Mouse (Mus musculus) E14TG2a.4 (cell line): ENCODE measurements around the gene Ythdc1.
"Not testable (repeated sequence)": the region's sequence is repeated elsewhere in the genome, so short reads cannot be mapped to it uniquely, and the experiment has no call there.

Experiments used
- H3K27me3 ChIP-seq: 2 replicates; pipeline ENCODE4 v1.6.1; 2014; ENCODE audit warnings: low read length, control low read depth; ENCODE audit not compliant: insufficient read depth
- H3K36me3 ChIP-seq: 2 replicates; pipeline ENCODE4 v1.6.1; 2014; ENCODE audit warnings: low read length, control low read depth; ENCODE audit not compliant: insufficient read depth
- H3K4me1 ChIP-seq: replicated peaks from 2 replicates; pipeline ENCODE4 v1.6.1; 2014; ENCODE audit warnings: low read depth, low read length, control low read depth
- H3K4me3 ChIP-seq: replicated peaks from 2 replicates; pipeline ENCODE4 v1.5.1; 2014; ENCODE audit warnings: mild to moderate bottlenecking, low read length
- H3K9me3 ChIP-seq: 2 replicates; pipeline ENCODE4 v1.6.1; 2014; ENCODE audit warnings: low read length, control low read depth
- CTCF ChIP-seq: conservative IDR thresholded peaks from 2 replicates; pipeline ENCODE4 v1.5.1; 2014; ENCODE audit warnings: low read length
- NANOG ChIP-seq: IDR thresholded peaks from 2 replicates; pipeline ENCODE4 v1.6.1; 2014; ENCODE audit warnings: borderline replicate concordance, low read length, mixed read lengths
- POU5F1 ChIP-seq: IDR thresholded peaks from 2 replicates; pipeline ENCODE4 v1.6.1; 2014; ENCODE audit warnings: low read length, borderline replicate concordance

Ythdc1 gene

GRCm38 (mm10) chr5:86789954-86790353, 14.1 kb upstream of the Ythdc1 start:
- Histone ChIP-seq H3K4me1 (peaks cover 17% of the 10 kb centered on the region), H3K9me3 (no peaks in the 10 kb centered on the region), H3K27me3 (0 out of 2 replicates have a peak, but pooled peaks cover 3% of the 10 kb centered on the region), H3K36me3 (no peaks in the 10 kb centered on the region), H3K4me3 (no peak overlapping the region)
- TF ChIP-seq CTCF, result no peak
- no peak for TF ChIP-seq NANOG
- TF ChIP-seq POU5F1, result no peak

GRCm38 (mm10) chr5:86792249-86792648, 11.8 kb upstream of the Ythdc1 start:
- TF ChIP-seq CTCF (no peak), POU5F1 (no peak), NANOG (no peak)
- H3K9me3 ChIP-seq, result no peaks in the 10 kb centered on the region
- no peak overlapping the region for H3K4me3 ChIP-seq
- 0 out of 2 replicates have a peak, but pooled peaks cover 3% of the 10 kb centered on the region for H3K27me3 ChIP-seq
- no peaks in the 10 kb centered on the region for H3K36me3 ChIP-seq
- H3K4me1 ChIP-seq, result peaks cover 6% of the 10 kb centered on the region

GRCm38 (mm10) chr5:86792807-86793206, 11.2 kb upstream of the Ythdc1 start:
- H3K4me1 ChIP-seq, result peaks cover under 1% of the 10 kb centered on the region; the same call in 1 of the 2 replicates
- 0 out of 2 replicates have a peak, but pooled peaks cover 3% of the 10 kb centered on the region for H3K27me3 ChIP-seq
- H3K9me3 ChIP-seq, result no peaks in the 10 kb centered on the region
- no peak overlapping the region for H3K4me3 ChIP-seq
- H3K36me3 ChIP-seq, result no peaks in the 10 kb centered on the region
- TF ChIP-seq POU5F1, result no peak
- no peak for TF ChIP-seq NANOG

- no peaks in the 10 kb centered on the region for H3K9me3 ChIP-seq
Observed at GRCm38 (mm10) chr5:86816795-86817194, 12.8 kb downstream of the Ythdc1 start.

GRCm38 (mm10) chr5:86836378-86836777, 32.4 kb downstream of the Ythdc1 start:
- H3K9me3 ChIP-seq, H3K27me3 ChIP-seq: not testable (repeated sequence)

More at GRCm38 (mm10) chr5:86816795-86817194, 12.8 kb downstream of the Ythdc1 start:
- TF ChIP-seq NANOG, result no peak
- no peaks in the 10 kb centered on the region for H3K27me3 ChIP-seq
- no peak overlapping the region for H3K4me3 ChIP-seq
- H3K4me1 ChIP-seq, result peaks cover 9% of the 10 kb centered on the region; the same call in 1 of the 2 replicates
- peaks cover 77% of the 10 kb centered on the region for H3K36me3 ChIP-seq

GRCm38 (mm10) chr5:86838110-86838509, 34.1 kb downstream of the Ythdc1 start:
- Histone ChIP-seq H3K4me3 (no peak overlapping the region), H3K9me3 (peaks cover 20% of the 10 kb centered on the region), H3K27me3 (no peaks in the 10 kb centered on the region), H3K36me3 (peaks cover 43% of the 10 kb centered on the region), H3K4me1 (no peaks in the 10 kb centered on the region)
- no peak for TF ChIP-seq NANOG
- no peak for TF ChIP-seq CTCF
- no peak for TF ChIP-seq POU5F1

More at GRCm38 (mm10) chr5:86836378-86836777, 32.4 kb downstream of the Ythdc1 start:
- H3K4me1 ChIP-seq, H3K4me3 ChIP-seq: not testable (repeated sequence)
- H3K36me3 ChIP-seq, result peaks cover 59% of the 10 kb centered on the region

- Histone ChIP-seq H3K9me3 (peaks cover 28% of the 10 kb centered on the region), H3K36me3 (peaks cover 35% of the 10 kb centered on the region), H3K4me3 (no peak overlapping the region), H3K27me3 (no peaks in the 10 kb centered on the region), H3K4me1 (no peaks in the 10 kb centered on the region)
- TF ChIP-seq NANOG, result no peak
- TF ChIP-seq CTCF, result no peak
- no peak for TF ChIP-seq POU5F1
Observed at GRCm38 (mm10) chr5:86839472-86839871, 35.5 kb downstream of the Ythdc1 start.

- no peaks in the 10 kb centered on the region for H3K4me1 ChIP-seq
- TF ChIP-seq CTCF (no peak), NANOG (no peak), POU5F1 (no peak)
- H3K27me3 ChIP-seq, result no peaks in the 10 kb centered on the region
- peaks cover 28% of the 10 kb centered on the region for H3K36me3 ChIP-seq
- no peak overlapping the region for H3K4me3 ChIP-seq
- H3K9me3 ChIP-seq, result peaks cover 28% of the 10 kb centered on the region
Observed at GRCm38 (mm10) chr5:86840207-86840606, 36.2 kb downstream of the Ythdc1 start.

- peaks cover 18% of the 10 kb centered on the region for H3K36me3 ChIP-seq
- not testable (repeated sequence) for H3K4me3 ChIP-seq, H3K27me3 ChIP-seq, H3K4me1 ChIP-seq
- peak; percentile 16; the same call in 1 of the 2 replicates for TF ChIP-seq CTCF
- H3K9me3 ChIP-seq, result peaks cover 28% of the 10 kb centered on the region
Observed at GRCm38 (mm10) chr5:86841261-86841660, 37.2 kb downstream of the Ythdc1 start.
